Mouse (Mus musculus): ENCODE data around the gene Nfkb1. TPM values are rescaled to one million over a fixed set of nuclear protein-coding genes. Genes with fewer than 3 reads are reported as not detected.
A peak's percentile ranks its signal among the peaks of the same experiment; 100 is the strongest.

The Nfkb1 gene
- total RNA-seq, 2 experiments from 2014 or later = 19.4 to 25.4 TPM

- 0 out of 2 replicates have a peak, but pooled peaks have one; percentile 56 for ATAC-seq (replicated peaks; ENCODE audit: low FRiP score, poor library complexity, severe bottlenecking)
Observed at GRCm38 (mm10) chr3:135636454-135636853, 54.9 kb downstream of the Nfkb1 start.

GRCm38 (mm10) chr3:135635646-135636434 is 55.5 kb downstream of the Nfkb1 start:
- ATAC-seq (replicated peaks; ENCODE audit: low FRiP score, poor library complexity, severe bottlenecking) = no peak

- ATAC-seq (replicated peaks; ENCODE audit: low FRiP score, poor library complexity, severe bottlenecking) = no peak
Observed at GRCm38 (mm10) chr3:135635030-135635429, 56.3 kb downstream of the Nfkb1 start.

GRCm38 (mm10) chr3:135634275-135634674 is 57.1 kb downstream of the Nfkb1 start:
- ATAC-seq (replicated peaks; ENCODE audit: low FRiP score, poor library complexity, severe bottlenecking) = no peak

GRCm38 (mm10) chr3:135631856-135632255 is 59.5 kb downstream of the Nfkb1 start:
- ATAC-seq (replicated peaks; ENCODE audit: low FRiP score, poor library complexity, severe bottlenecking) = no peak

GRCm38 (mm10) chr3:135631096-135631457 is 60.3 kb downstream of the Nfkb1 start:
- ATAC-seq (replicated peaks; ENCODE audit: low FRiP score, poor library complexity, severe bottlenecking) = no peak

GRCm38 (mm10) chr3:135630430-135631095 is 60.8 kb downstream of the Nfkb1 start:
- ATAC-seq (replicated peaks; ENCODE audit: low FRiP score, poor library complexity, severe bottlenecking) = no peak

- ATAC-seq (replicated peaks; ENCODE audit: low FRiP score, poor library complexity, severe bottlenecking) = no peak
Observed at GRCm38 (mm10) chr3:135629830-135630355, 61.5 kb downstream of the Nfkb1 start.

- ATAC-seq (replicated peaks; ENCODE audit: low FRiP score, poor library complexity, severe bottlenecking) = no peak
Observed at GRCm38 (mm10) chr3:135628706-135629169, 62.6 kb downstream of the Nfkb1 start.

GRCm38 (mm10) chr3:135628000-135628705 is 63.2 kb downstream of the Nfkb1 start:
- no peak for ATAC-seq (replicated peaks; ENCODE audit: low FRiP score, poor library complexity, severe bottlenecking)

GRCm38 (mm10) chr3:135625290-135625689 is 66.1 kb downstream of the Nfkb1 start:
- no peak for ATAC-seq (replicated peaks; ENCODE audit: low FRiP score, poor library complexity, severe bottlenecking)

- ATAC-seq (replicated peaks; ENCODE audit: low FRiP score, poor library complexity, severe bottlenecking) = no peak
Observed at GRCm38 (mm10) chr3:135616730-135617129, 74.6 kb downstream of the Nfkb1 start.

GRCm38 (mm10) chr3:135614376-135614775 is 77.0 kb downstream of the Nfkb1 start:
- ATAC-seq (replicated peaks; ENCODE audit: low FRiP score, poor library complexity, severe bottlenecking) = no peak

GRCm38 (mm10) chr3:135610221-135610620 is 81.1 kb downstream of the Nfkb1 start:
- ATAC-seq (replicated peaks; ENCODE audit: low FRiP score, poor library complexity, severe bottlenecking) = no peak

- ATAC-seq (replicated peaks; ENCODE audit: low FRiP score, poor library complexity, severe bottlenecking) = 0 out of 2 replicates have a peak, but pooled peaks have one; percentile 42
Observed at GRCm38 (mm10) chr3:135607660-135608473, 83.5 kb downstream of the Nfkb1 start.

- ATAC-seq (replicated peaks; ENCODE audit: low FRiP score, poor library complexity, severe bottlenecking) = peak; percentile 49
Observed at GRCm38 (mm10) chr3:135607021-135607420, 84.3 kb downstream of the Nfkb1 start.

- no peak for ATAC-seq (replicated peaks; ENCODE audit: low FRiP score, poor library complexity, severe bottlenecking)
Observed at GRCm38 (mm10) chr3:135606592-135606991, 84.8 kb downstream of the Nfkb1 start.

GRCm38 (mm10) chr3:135605474-135605873 is 85.9 kb downstream of the Nfkb1 start:
- no peak for ATAC-seq (replicated peaks; ENCODE audit: low FRiP score, poor library complexity, severe bottlenecking)

GRCm38 (mm10) chr3:135604626-135605417 is 86.5 kb downstream of the Nfkb1 start:
- ATAC-seq (replicated peaks; ENCODE audit: low FRiP score, poor library complexity, severe bottlenecking) = no peak

Measured in erythroblast, adult 5-6 weeks (primary cell).